Mouse (Mus musculus) kidney, adult 9 months (tissue): ENCODE measurements around the gene Orai3.
"Not testable (repeated sequence)": the region's sequence is repeated elsewhere in the genome, so short reads cannot be mapped to it uniquely, and the experiment has no call there.

Experiments
- DNase-seq: peaks from one replicate; pipeline ENCODE4 v3.0.0; 2022

The Orai3 gene

GRCm38 (mm10) chr7:127769651-127770038 lies at the start of gene Orai3:
Gene Orai3, plus strand, starts transcription at chr7:127769815.
- peak; percentile 93 for DNase-seq

- DNase-seq, result no peak
Measured at GRCm38 (mm10) chr7:127725490-127725889, 44.1 kb upstream of the Orai3 start.

- no peak for DNase-seq
Measured at GRCm38 (mm10) chr7:127725924-127726323, 43.7 kb upstream of the Orai3 start.

GRCm38 (mm10) chr7:127727898-127728297 lies 41.7 kb upstream of the Orai3 start:
- DNase-seq, result no peak

- no peak for DNase-seq
Measured at GRCm38 (mm10) chr7:127730170-127730569, 39.4 kb upstream of the Orai3 start.

- not testable (repeated sequence) for DNase-seq
Measured at GRCm38 (mm10) chr7:127732066-127732465, 37.5 kb upstream of the Orai3 start, which contains the start of gene Ctf2. Gene Ctf2, minus strand, starts transcription at chr7:127732166.

GRCm38 (mm10) chr7:127744366-127745045 lies 25.1 kb upstream of the Orai3 start, which contains the start of gene Fbxl19:
Gene Fbxl19, plus strand, starts transcription at chr7:127744543.
- DNase-seq, result peak; percentile 85

GRCm38 (mm10) chr7:127745251-127745651 lies 24.4 kb upstream of the Orai3 start:
- DNase-seq, result peak; percentile 98

GRCm38 (mm10) chr7:127745652-127746493 lies 23.7 kb upstream of the Orai3 start:
- peak; percentile 100 for DNase-seq

- peak; percentile 35 for DNase-seq
Measured at GRCm38 (mm10) chr7:127746494-127747491, 22.8 kb upstream of the Orai3 start.

- no peak for DNase-seq
Measured at GRCm38 (mm10) chr7:127747559-127748234, 21.9 kb upstream of the Orai3 start.

- DNase-seq, result no peak
Measured at GRCm38 (mm10) chr7:127748235-127748560, 21.4 kb upstream of the Orai3 start.

- DNase-seq, result no peak
Measured at GRCm38 (mm10) chr7:127750131-127751127, 19.2 kb upstream of the Orai3 start.

- DNase-seq, result no peak
Measured at GRCm38 (mm10) chr7:127751619-127752018, 18.0 kb upstream of the Orai3 start.

GRCm38 (mm10) chr7:127752069-127752468 lies 17.5 kb upstream of the Orai3 start:
- DNase-seq, result no peak

- DNase-seq, result no peak
Measured at GRCm38 (mm10) chr7:127753158-127753557, 16.5 kb upstream of the Orai3 start.

GRCm38 (mm10) chr7:127753741-127754140 lies 15.9 kb upstream of the Orai3 start:
- no peak for DNase-seq

- no peak for DNase-seq
Measured at GRCm38 (mm10) chr7:127759716-127760115, 9.9 kb upstream of the Orai3 start.

- no peak for DNase-seq
Measured at GRCm38 (mm10) chr7:127760478-127760877, 9.1 kb upstream of the Orai3 start.

- DNase-seq, result peak; percentile 79
Measured at GRCm38 (mm10) chr7:127761026-127761425, 8.6 kb upstream of the Orai3 start.

GRCm38 (mm10) chr7:127763642-127764041 lies 6.0 kb upstream of the Orai3 start:
- no peak for DNase-seq
